Mouse (Mus musculus) colon, adult 2 months (tissue): ENCODE data around the gene Slc25a29. TPM values are rescaled to one million over a fixed set of nuclear protein-coding genes. Genes with fewer than 3 reads are reported as not detected.

Experiments
- polyA plus RNA-seq: library from polyadenylated mRNA; depleted of rRNA; stranded (reverse); fragments of >200 nt; gene quantifications from 2 replicates; pipeline ENCODE4 v1.2.3, GENCODE M21; 2012; rRNA removed

Gene Slc25a29
- 13.7 and 13.8 TPM in 2 replicates for polyA plus RNA-seq

GRCm38 (mm10) chr12:108835840-108836409, at the start of gene Slc25a29, which contains the start of gene Slc25a47:
TSS of gene Slc25a29 (minus strand) at chr12:108835883.
TSS of gene Slc25a47 (plus strand) at chr12:108836046.

GRCm38 (mm10) chr12:108792546-108793452, 42.9 kb downstream of the Slc25a29 start, which contains the start of gene Yy1:
TSS of gene Yy1 (plus strand) at chr12:108792973.

Other genes starting within 250 kb of the Slc25a29 start
- gene Degs2, start 133.6 kb downstream of the Slc25a29 start, polyA plus RNA-seq = 305 and 307 TPM in 2 replicates
- gene Yy1, start 42.9 kb downstream of the Slc25a29 start, polyA plus RNA-seq = 21.7 and 23.2 TPM in 2 replicates
- gene Slc25a47, start 163 bp upstream of the Slc25a29 start, polyA plus RNA-seq = 19.4 and 21.2 TPM in 2 replicates
- 12.8 and 17.0 TPM in 2 replicates for gene Wdr25, start 57.7 kb upstream of the Slc25a29 start, polyA plus RNA-seq
- 130 and 148 TPM in 2 replicates for gene Wars, start 58.3 kb upstream of the Slc25a29 start, polyA plus RNA-seq
- 3.5 and 4.3 TPM in 2 replicates for gene Begain, start 232.3 kb upstream of the Slc25a29 start, polyA plus RNA-seq